Mouse (Mus musculus) ES-Bruce4 (cell line): ENCODE data around the gene Isl1. TPM values are rescaled to one million over a fixed set of nuclear protein-coding genes. Genes with fewer than 3 reads are reported as not detected.

Experiments used
- H3K27ac ChIP-seq: 2 replicates; pipeline ENCODE4 v1.5.1; 2012; ENCODE audit warnings: low read length, inconsistent platforms; ENCODE audit not compliant: insufficient read depth
- H3K27me3 ChIP-seq: 2 replicates; pipeline ENCODE4 v1.6.1; 2012; ENCODE audit warnings: mild to moderate bottlenecking, low read length, inconsistent platforms; ENCODE audit not compliant: control insufficient read depth, poor library complexity, insufficient read depth, severe bottlenecking
- H3K36me3 ChIP-seq: 2 replicates; pipeline ENCODE4 v1.6.1; 2012; ENCODE audit warnings: inconsistent platforms, mild to moderate bottlenecking, low read length, moderate library complexity; ENCODE audit not compliant: control insufficient read depth, poor library complexity, insufficient read depth, severe bottlenecking
- H3K4me1 ChIP-seq: one replicate; pipeline ENCODE4 v1.8.1; 2011; ENCODE audit warnings: low read length; ENCODE audit not compliant: control insufficient read depth, insufficient read depth
- H3K4me3 ChIP-seq: 2 replicates; pipeline ENCODE4 v1.5.1; 2011; ENCODE audit warnings: low read depth, mild to moderate bottlenecking, low read length
- H3K9ac ChIP-seq: 2 replicates; pipeline ENCODE4 v1.6.1; 2012; ENCODE audit warnings: low read depth, mild to moderate bottlenecking, inconsistent platforms; ENCODE audit not compliant: poor library complexity, severe bottlenecking
- H3K9me3 ChIP-seq: replicated peaks from 2 replicates; pipeline ENCODE4 v1.6.1; 2012; ENCODE audit warnings: mild to moderate bottlenecking, low read length, inconsistent platforms; ENCODE audit not compliant: control insufficient read depth, poor library complexity, insufficient read depth, severe bottlenecking
- CTCF ChIP-seq: IDR thresholded peaks from one replicate; pipeline ENCODE4 v1.8.1; 2011; ENCODE audit warnings: low read depth, low read length
- EP300 ChIP-seq: IDR thresholded peaks from 2 replicates; pipeline ENCODE4 v1.6.1; 2011; ENCODE audit warnings: low read depth, low read length; ENCODE audit not compliant: insufficient read depth
- POLR2A ChIP-seq: IDR thresholded peaks from one replicate; pipeline ENCODE4 v1.8.1; 2011; ENCODE audit warnings: low read length; ENCODE audit not compliant: insufficient read depth
- polyA plus RNA-seq: library from polyadenylated mRNA; stranded (reverse); fragments of >200 nt; gene quantifications from 2 replicates; pipeline ENCODE4 v1.2.4, GENCODE M21; 2011; ENCODE audit warnings: low read depth; ENCODE audit not compliant: missing spikeins, insufficient read depth, insufficient read length

The Isl1 gene
- polyA plus RNA-seq, 1 experiment: not detected

DNA sequence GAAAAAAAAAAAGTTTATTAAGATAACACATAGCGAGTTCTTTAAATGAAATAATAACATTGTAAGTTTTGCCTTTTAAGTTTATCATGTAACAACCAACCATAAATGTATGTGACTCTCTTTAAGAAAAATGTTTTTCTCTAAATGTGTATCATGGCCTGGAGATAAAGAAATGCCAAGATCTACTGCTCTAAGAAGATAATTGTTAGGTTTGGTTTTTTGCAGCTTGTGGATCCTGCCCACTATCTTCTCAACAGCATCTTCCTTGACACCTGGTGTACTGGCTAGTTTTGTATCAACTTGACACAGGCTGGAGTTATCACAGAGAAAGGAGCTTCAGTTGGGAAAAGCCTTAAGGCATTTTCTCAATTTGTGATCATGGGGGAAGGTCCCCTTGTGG, 19.8 kb downstream of the Isl1 start:
- Histone ChIP-seq H3K27me3 (no peaks in the 10 kb centered on the region; the same call in 1 of the 2 replicates), H3K9ac (no peak overlapping the region), H3K36me3 (no peaks in the 10 kb centered on the region)

GRCm38 (mm10) chr13:116279207-116279772, 30.2 kb downstream of the Isl1 start:
- H3K36me3 ChIP-seq: no peaks in the 10 kb centered on the region
- no peak overlapping the region for H3K9ac ChIP-seq
- H3K27me3 ChIP-seq: no peaks in the 10 kb centered on the region
- H3K4me3 ChIP-seq: no peak overlapping the region
- H3K4me1 ChIP-seq: no peaks in the 10 kb centered on the region
- TF ChIP-seq EP300 (no peak), POLR2A (no peak), CTCF (no peak)
- H3K9me3 ChIP-seq: no peaks in the 10 kb centered on the region
- no peak overlapping the region for H3K27ac ChIP-seq

More for the DNA sequence above, 19.8 kb downstream of the Isl1 start:
- no peak for TF ChIP-seq POLR2A
- no peak for TF ChIP-seq CTCF
- no peak for TF ChIP-seq EP300
- Histone ChIP-seq H3K9me3 (no peaks in the 10 kb centered on the region), H3K4me3 (no peak overlapping the region), H3K27ac (no peak overlapping the region), H3K4me1 (no peaks in the 10 kb centered on the region)
